Mouse (Mus musculus) neural tube, embryonic 11.5 days (tissue): ENCODE results near the gene Pram1. TPM values are rescaled to one million over a fixed set of nuclear protein-coding genes. Genes with fewer than 3 reads are reported as not detected.

Experiments
- ATAC-seq: fragments of 200-750 bp; cut with Nextera tagmentation; 2 replicates; pipeline ENCODE4 v1.8.0; 2017; ENCODE audit warnings: moderate number of reproducible peaks, mild to moderate bottlenecking, moderate TSS enrichment, moderate library complexity; ENCODE audit not compliant: insufficient read depth, low FRiP score, low TSS enrichment
- DNase-seq: peaks from one replicate; pipeline ENCODE4 v3.0.0-alpha.2; 2015; ENCODE audit warnings: low spot score
- H3K27ac ChIP-seq: fragments of 300-500 bp; sonication (generic); 2 replicates; pipeline ENCODE4 v1.5.1; 2014; ENCODE audit warnings: low read depth, mild to moderate bottlenecking, low read length
- H3K27me3 ChIP-seq: fragments of 300-500 bp; sonication (generic); 2 replicates; pipeline ENCODE4 v1.6.1; 2014; ENCODE audit warnings: mild to moderate bottlenecking, low read length, mixed read lengths; ENCODE audit not compliant: control insufficient read depth, insufficient read depth
- H3K36me3 ChIP-seq: fragments of 300-500 bp; sonication (generic); 2 replicates; pipeline ENCODE4 v1.6.1; 2014; ENCODE audit warnings: mild to moderate bottlenecking, low read length, moderate library complexity, mixed read lengths; ENCODE audit not compliant: control insufficient read depth, insufficient read depth
- H3K4me1 ChIP-seq: fragments of 300-500 bp; sonication (generic); 2 replicates; pipeline ENCODE4 v1.6.1; 2014; ENCODE audit warnings: low read length, mixed read lengths; ENCODE audit not compliant: control insufficient read depth, insufficient read depth
- H3K4me2 ChIP-seq: fragments of 300-500 bp; sonication (generic); 2 replicates; pipeline ENCODE4 v1.6.1; 2014; ENCODE audit warnings: low read depth, mild to moderate bottlenecking, moderate library complexity
- H3K4me3 ChIP-seq: fragments of 300-500 bp; sonication (generic); 2 replicates; pipeline ENCODE4 v1.5.1; 2014; ENCODE audit warnings: low read depth, low read length
- H3K9ac ChIP-seq: fragments of 300-500 bp; sonication (generic); 2 replicates; pipeline ENCODE4 v1.6.1; 2014; ENCODE audit warnings: mild to moderate bottlenecking, low read length
- H3K9me3 ChIP-seq: fragments of 300-500 bp; sonication (generic); 2 replicates; pipeline ENCODE4 v1.6.1; 2016; ENCODE audit warnings: low read length; ENCODE audit not compliant: control insufficient read depth
- WGBS: fragments of 180-500 bp; shearing (Covaris S2); extraction: QIAGEN DNeasy Blood & Tissue Kit; methylation state at CpG from one replicate; pipeline ENCODE4 v1.1.7; 2014; 5-methylcytosine and 5-hydroxymethylcytosine counted together
- polyA plus RNA-seq: library from polyadenylated mRNA; unstranded; fragments of >200 nt; fragmentation: Nextera tagmentation; extraction: Ambion mirVana; gene quantifications from 2 replicates; pipeline ENCODE4 v1.2.1, GENCODE M21; 2014

The Pram1 gene
- polyA plus RNA-seq, 1 experiment from 2014 or later, result 0.20 TPM

DNA sequence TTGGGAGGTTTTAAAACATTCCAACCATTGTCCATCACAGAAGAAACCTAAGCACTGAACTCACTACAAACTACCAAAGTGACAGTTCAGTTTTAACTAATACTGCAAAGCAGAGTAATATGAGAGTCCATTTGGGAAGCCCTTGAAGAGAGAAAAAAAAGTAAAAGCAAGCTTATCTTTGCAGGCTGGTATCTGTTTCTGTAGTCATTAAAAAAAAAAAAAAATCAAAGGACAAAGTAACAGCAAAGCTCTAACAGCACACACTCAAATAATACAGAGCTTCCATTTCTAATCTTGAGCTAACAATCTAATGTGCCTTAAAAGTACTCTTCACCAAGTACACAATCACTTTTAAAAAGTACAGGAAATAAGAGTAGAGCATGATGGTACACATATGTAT is 43.9 kb downstream of the Pram1 start:
- Histone ChIP-seq H3K36me3 (peaks cover 2% of the 10 kb centered on the region; the same call in 1 of the 2 replicates), H3K4me1 (peaks cover 26% of the 10 kb centered on the region), H3K27me3 (no peaks in the 10 kb centered on the region), H3K27ac (no peak overlapping the region), H3K9me3 (no peaks in the 10 kb centered on the region), H3K4me2 (no peak overlapping the region), H3K9ac (no peak overlapping the region), H3K4me3 (no peak overlapping the region)
- ATAC-seq (no peak), DNase-seq (no peak)

DNA sequence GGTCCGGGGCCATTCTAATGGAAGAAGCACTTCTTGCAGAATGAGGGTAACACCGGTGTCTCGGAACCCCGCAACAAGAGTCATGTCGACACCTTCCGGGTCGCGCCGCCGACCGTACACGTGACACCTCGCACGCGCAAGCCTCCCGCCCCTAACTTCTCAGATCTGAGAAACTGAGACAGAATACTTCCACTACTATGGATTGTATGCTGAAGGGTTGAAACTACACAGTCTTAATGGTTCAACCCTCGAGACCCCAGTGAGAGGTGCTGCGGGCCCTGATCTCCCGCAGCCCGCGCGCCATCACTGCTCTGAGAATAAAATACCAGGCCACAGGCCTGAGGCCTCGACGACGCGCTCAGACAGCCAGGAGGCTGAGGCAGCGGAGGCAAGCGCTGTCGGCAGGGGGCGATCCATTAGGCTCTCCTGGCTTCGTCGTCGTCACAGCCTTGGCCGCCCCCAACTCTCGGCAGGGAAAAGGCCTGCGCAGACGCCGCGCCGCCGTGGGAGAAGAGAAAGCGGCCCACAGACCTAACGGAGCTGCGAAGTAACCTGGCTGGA is 46.9 kb downstream of the Pram1 start:
- peak overlapping the region; percentile 88 for H3K4me3 ChIP-seq
- H3K4me2 ChIP-seq, result peak overlapping the region; percentile 96
- H3K9ac ChIP-seq, result peak overlapping the region; percentile 100
- peak overlapping the region; percentile 97 for H3K27ac ChIP-seq
- ATAC-seq (peak; percentile 67), DNase-seq (peak; percentile 79)
- H3K9me3 ChIP-seq, result no peaks in the 10 kb centered on the region
- peaks cover 26% of the 10 kb centered on the region for H3K4me1 ChIP-seq
- H3K27me3 ChIP-seq, result no peaks in the 10 kb centered on the region
- WGBS, result 0% methylated on average over 44 of the region's 44 CpGs
- H3K36me3 ChIP-seq, result peaks cover 2% of the 10 kb centered on the region; the same call in 1 of the 2 replicates

DNA sequence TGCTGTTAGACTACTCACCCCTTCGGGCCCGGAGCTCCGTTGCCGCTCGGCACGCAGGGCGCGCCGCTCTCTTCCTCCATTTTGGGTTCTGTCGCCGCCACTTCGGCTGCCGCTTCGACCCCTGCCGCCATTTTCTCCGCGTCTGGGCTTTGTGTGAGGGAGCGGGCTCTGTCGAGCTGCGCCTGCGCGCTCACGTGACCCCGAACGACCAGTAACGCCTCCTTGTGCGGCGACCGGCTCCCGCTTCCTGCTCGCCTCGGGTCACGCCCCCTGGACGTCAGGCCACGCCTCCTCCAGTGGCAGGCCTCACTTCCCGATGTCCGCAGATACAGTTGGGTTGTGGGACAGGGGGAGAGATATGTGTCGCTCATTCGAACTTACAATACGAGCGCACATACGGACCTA is 47.4 kb downstream of the Pram1 start:
- H3K9ac ChIP-seq, result peak overlapping the region; percentile 100
- WGBS, result under 1% methylated on average over 42 of the region's 42 CpGs
- H3K4me2 ChIP-seq, result peak overlapping the region; percentile 96
- peaks cover 26% of the 10 kb centered on the region for H3K4me1 ChIP-seq
- H3K4me3 ChIP-seq, result peak overlapping the region; percentile 88
- no peaks in the 10 kb centered on the region for H3K27me3 ChIP-seq
- no peaks in the 10 kb centered on the region for H3K9me3 ChIP-seq
- DNase-seq (peak; percentile 97), ATAC-seq (peak; percentile 95)
- H3K36me3 ChIP-seq, result peaks cover 2% of the 10 kb centered on the region; the same call in 1 of the 2 replicates
- peak overlapping the region; percentile 97 for H3K27ac ChIP-seq

DNA sequence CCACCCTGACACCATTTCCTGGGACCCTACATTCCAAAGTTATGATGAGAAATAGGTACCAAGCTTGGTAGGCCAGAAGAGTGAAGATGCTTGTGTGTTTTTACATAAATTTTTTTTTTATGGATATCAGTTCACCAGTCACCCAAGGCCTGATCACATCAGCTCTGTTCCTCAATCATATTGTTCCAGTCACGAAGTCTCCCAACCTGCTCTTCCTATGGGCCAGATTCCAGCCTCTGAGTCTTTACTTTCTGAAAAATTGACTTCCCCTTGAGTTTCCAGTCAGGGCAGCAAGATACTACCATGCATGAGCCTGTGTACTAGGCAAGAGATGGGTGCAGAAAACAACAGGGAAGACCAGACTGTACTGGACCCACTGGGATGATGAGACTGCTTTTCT is 48.9 kb downstream of the Pram1 start, which contains the start of gene Hnrnpm:
Hnrnpm (minus strand) TSS at position 101 of the 400 bp plus-strand sequence.
- H3K4me1 ChIP-seq, result peaks cover 26% of the 10 kb centered on the region
- H3K4me3 ChIP-seq, result peak within 1 kb of the TSS; percentile 88
- ATAC-seq (no peak), DNase-seq (no peak)
- 88% methylated on average over 1 of the region's 1 CpGs for WGBS
- peaks cover 2% of the 10 kb centered on the region; the same call in 1 of the 2 replicates for H3K36me3 ChIP-seq
- H3K9me3 ChIP-seq, result no peaks in the 10 kb centered on the region
- no peak within 1 kb of the TSS for H3K27ac ChIP-seq
- H3K27me3 ChIP-seq, result no peaks in the 10 kb centered on the region
- H3K4me2 ChIP-seq, result peak within 1 kb of the TSS; percentile 47
- peak within 1 kb of the TSS; percentile 100 for H3K9ac ChIP-seq

Other genes with a start within 250 kb of the Pram1 start
- 20.6 and 25.0 TPM in 2 replicates for gene Zfp101, start 243.4 kb upstream of the Pram1 start, polyA plus RNA-seq
- gene Actl9, start 205.2 kb upstream of the Pram1 start, polyA plus RNA-seq, result not detected in 2 replicates
- gene Adamts10, start 113.9 kb upstream of the Pram1 start, polyA plus RNA-seq, result 37.0 and 40.8 TPM in 2 replicates
- gene Myo1f, start 82.3 kb upstream of the Pram1 start, polyA plus RNA-seq, result 2.2 and 3.1 TPM in 2 replicates
- gene Zfp414, start 9.0 kb upstream of the Pram1 start, polyA plus RNA-seq, result 68.8 and 71.0 TPM in 2 replicates
- 554 and 558 TPM in 2 replicates for gene Hnrnpm, start 48.8 kb downstream of the Pram1 start, polyA plus RNA-seq
- gene March2, start 80.6 kb downstream of the Pram1 start, polyA plus RNA-seq, result 39.3 and 43.8 TPM in 2 replicates
- gene Rab11b, start 122.5 kb downstream of the Pram1 start, polyA plus RNA-seq, result 293 and 295 TPM in 2 replicates
- gene Angptl4, start 143.8 kb downstream of the Pram1 start, polyA plus RNA-seq, result 14.9 and 18.6 TPM in 2 replicates
- 23.5 TPM in 2 replicates for gene Kank3, start 172.5 kb downstream of the Pram1 start, polyA plus RNA-seq
- gene Rps28, start 186.5 kb downstream of the Pram1 start, polyA plus RNA-seq, result 813 and 863 TPM in 2 replicates
- gene Ndufa7, start 186.5 kb downstream of the Pram1 start, polyA plus RNA-seq, result 432 and 435 TPM in 2 replicates
- gene Cd320, start 205.0 kb downstream of the Pram1 start, polyA plus RNA-seq, result 72.6 and 79.1 TPM in 2 replicates
- gene Gm7029, start 235.8 kb downstream of the Pram1 start, polyA plus RNA-seq, result not detected in 2 replicates